Mouse (Mus musculus) naive thymus-derived CD4-positive, alpha-beta T cell, adult 5 months (primary cell): ENCODE measurements around the gene Snapc3. TPM values are rescaled to one million over a fixed set of nuclear protein-coding genes. Genes with fewer than 3 reads are reported as not detected.

ENCODE experiments used
- polyA plus RNA-seq: library from polyadenylated mRNA; unstranded; fragments of 100-300 nt; shearing (Covaris generic); gene quantifications from one replicate; pipeline ENCODE4 v1.2.1, GENCODE M21; 2017

Snapc3 gene
- polyA plus RNA-seq: 34.5 TPM

GRCm38 (mm10) chr4:83417160-83417819 is at the start of gene Snapc3:
TSS of gene Snapc3 (plus strand) at chr4:83417724.

GRCm38 (mm10) chr4:83486117-83486901 is 68.8 kb downstream of the Snapc3 start, which contains the start of gene Psip1:
TSS of gene Psip1 (minus strand) at chr4:83486459.

Other genes with a start within 250 kb of the Snapc3 start
- 65.3 TPM for gene Ttc39b, start 93.5 kb upstream of the Snapc3 start, polyA plus RNA-seq
- 222 TPM for gene Psip1, start 68.7 kb downstream of the Snapc3 start, polyA plus RNA-seq
- 14.2 TPM for gene Ccdc171, start 107.8 kb downstream of the Snapc3 start, polyA plus RNA-seq